Mouse (Mus musculus) kidney, postnatal 36 days (tissue): ENCODE data around the gene Plekhb1.

Experiments
- DNase-seq, 2 experiments: peaks; one replicate each; pipeline ENCODE4 v3.0.0; 2021 to 2022; ENCODE audit warnings: mixed read lengths in 2 of 2

The Plekhb1 gene

DNA sequence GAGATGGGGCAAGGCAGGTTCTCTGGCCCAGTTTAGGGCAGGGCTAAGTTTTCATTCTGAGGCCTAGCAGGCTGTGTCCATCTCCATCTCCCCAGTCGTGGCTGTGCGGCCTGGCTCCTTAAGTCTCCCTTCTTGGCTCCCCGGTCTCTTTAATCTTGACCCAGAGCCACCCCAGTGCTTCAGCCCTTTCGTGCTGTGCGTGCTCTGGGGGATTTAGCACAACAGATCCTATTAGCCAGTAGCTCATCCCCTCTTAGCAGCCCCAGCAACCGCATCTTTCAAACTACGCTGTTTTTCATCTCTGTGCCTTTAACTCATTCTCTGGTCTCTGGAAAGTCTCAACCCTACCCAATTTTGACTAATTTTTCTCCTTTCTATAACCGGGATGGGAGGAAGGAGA lies at the start of gene Plekhb1:
Plekhb1 (minus strand) TSS at position 184 of the 400 bp plus-strand sequence.
- no peak for DNase-seq

DNA sequence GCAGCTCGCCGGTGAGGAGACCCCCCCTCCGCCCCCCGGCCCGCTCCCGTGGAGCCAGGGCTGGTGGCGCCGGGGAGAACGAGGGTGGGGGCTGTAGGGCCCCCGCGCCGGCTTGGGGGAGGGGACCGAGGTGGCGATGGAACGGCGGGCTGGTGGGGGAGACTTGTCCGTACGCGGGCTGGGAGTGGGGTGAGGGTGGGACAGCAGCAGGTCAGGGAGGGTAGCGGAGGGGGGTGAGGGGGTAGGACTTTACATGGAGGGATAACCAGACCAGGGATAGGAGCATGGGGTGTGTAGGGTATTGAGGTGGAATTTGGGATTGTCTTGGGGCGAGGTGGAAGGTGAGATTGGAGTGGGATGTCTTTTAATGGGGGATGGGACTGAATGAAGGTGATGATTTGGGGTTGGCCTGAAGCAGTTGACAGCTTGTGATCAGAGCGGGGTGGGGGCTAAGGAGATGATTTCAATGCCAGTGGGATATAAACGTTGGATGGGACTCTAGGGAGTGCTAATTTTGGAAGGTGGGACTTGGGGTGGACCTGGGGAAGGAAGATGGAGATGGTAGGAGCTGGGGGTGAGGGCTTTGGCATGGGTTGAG lies 44.8 kb upstream of the Plekhb1 start:
- DNase-seq: peak in 1 of 2 experiments; percentile 3

DNA sequence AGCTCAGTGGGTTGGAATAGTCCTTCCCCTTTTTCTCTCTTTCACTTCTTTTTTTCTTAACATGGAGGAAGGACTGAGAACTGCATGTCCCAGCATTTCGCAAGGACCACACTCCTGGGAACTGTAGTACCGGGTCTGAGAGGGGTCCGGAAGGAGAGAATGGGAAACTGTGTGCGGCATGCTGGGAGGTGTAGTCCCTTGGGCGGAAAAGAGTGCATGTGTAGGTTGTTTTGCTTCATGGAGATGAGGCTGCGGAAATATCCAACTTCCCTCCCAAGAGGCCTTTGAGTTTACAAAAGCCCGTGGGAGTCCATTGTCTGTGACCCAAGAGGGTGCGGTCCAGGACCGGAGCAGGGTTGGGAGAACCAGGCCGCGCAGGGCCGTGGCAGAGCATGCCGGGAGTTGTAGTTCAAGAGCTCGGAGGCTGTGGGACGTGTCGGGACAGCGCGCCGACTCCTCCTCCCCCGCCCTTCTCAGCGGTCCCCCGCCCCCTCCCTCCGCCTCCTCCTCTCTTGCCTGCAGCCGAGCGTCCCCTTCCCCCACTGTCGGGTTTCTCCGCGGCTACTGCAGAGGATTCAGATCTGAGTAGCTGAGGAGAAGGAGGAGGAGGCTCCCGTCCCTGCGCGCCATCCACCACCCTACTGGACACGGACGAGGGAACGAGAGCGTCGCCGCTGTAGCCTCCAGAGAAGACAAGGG lies 44.1 kb upstream of the Plekhb1 start, which contains the start of gene Fam168a:
Fam168a (plus strand) TSS at position 493 of the 699 bp plus-strand sequence.
- DNase-seq: peak; percentile 98

DNA sequence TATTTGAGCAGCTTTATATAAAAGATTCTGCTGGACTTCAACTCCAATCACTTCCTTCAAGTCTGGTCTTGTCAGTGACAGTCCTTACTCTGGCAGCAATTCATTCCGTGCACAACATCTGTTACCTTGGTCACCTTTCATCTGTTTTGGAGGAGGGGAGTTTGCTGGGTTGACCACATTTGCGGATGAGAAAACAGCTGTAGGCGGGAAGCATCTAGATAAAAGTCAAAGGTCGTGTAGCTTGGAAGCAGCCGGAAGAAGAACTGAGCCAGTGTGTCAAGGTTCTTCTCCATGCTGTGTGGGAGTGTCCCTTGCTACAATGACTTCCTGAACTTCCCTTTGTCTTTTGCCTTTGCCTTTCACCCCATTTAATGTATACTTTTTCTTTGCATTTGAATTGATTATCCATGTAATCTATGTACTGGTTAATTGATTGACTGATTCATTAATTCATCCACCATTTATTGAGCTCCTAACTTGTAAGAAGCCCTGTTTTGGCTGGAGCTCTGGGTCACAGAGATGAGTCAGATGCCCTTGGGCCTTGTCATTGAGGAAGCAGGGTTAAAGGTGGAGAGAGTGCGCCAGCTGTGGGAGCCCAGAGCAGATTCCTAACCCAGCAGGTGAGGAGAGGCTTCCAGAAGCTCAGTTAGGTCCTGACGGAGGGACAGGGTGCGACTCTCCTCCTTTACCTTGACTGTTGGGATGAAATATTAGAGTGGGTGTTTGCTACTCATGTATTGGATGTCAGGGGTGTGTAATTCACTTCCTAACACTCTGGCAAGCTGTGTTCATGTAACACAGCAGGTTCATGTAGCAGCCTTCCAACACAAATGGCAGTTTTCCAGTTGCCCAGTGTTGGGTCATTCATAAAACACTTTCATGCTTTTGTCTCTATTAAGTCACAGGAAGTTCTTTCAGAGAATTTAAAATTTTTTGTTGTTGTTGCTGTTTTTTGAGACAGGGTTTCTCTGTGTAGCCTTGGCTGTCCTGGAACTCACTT lies 37.9 kb upstream of the Plekhb1 start:
- peak in 1 of 2 experiments; percentile 8 for DNase-seq

DNA sequence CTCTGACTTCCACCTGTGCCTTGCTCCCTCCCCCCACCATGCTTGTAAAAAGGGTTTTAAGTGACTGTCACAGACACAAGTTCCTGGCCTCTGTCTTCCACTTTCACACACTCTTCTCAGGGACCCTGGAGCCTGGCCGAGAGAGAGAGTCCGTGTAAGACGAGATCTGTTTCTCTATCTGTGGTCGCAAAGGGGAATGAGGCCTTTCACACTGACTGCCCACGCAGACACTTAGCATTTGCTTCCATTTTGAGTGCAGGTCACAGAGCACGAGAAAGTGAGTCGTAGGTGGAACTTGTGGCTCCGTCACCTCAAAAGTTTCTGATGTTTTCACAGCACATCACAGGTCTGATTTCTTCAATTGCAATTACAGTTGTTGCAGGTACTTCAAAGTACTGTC lies 31.0 kb upstream of the Plekhb1 start:
- DNase-seq: no peak

DNA sequence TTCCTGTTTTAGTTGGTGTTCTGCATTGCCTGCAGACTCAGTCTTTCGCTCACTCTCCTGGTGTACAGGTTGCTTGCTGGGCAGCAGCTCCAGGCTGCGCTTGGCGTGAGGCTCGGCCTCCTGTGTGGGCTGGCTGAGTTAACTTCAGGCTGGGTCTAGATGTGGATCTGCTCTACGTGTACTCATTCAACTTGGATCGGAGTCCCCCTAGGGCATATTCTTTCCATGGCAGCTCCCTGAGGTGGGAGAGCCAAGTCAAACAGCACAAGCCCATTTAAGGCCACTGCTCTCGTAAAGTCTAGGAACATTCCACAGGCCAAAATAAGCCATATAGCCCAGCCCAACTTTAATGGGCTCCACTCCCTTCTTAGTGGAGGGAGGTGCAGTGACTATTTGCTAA lies 26.3 kb upstream of the Plekhb1 start:
- DNase-seq: no peak

DNA sequence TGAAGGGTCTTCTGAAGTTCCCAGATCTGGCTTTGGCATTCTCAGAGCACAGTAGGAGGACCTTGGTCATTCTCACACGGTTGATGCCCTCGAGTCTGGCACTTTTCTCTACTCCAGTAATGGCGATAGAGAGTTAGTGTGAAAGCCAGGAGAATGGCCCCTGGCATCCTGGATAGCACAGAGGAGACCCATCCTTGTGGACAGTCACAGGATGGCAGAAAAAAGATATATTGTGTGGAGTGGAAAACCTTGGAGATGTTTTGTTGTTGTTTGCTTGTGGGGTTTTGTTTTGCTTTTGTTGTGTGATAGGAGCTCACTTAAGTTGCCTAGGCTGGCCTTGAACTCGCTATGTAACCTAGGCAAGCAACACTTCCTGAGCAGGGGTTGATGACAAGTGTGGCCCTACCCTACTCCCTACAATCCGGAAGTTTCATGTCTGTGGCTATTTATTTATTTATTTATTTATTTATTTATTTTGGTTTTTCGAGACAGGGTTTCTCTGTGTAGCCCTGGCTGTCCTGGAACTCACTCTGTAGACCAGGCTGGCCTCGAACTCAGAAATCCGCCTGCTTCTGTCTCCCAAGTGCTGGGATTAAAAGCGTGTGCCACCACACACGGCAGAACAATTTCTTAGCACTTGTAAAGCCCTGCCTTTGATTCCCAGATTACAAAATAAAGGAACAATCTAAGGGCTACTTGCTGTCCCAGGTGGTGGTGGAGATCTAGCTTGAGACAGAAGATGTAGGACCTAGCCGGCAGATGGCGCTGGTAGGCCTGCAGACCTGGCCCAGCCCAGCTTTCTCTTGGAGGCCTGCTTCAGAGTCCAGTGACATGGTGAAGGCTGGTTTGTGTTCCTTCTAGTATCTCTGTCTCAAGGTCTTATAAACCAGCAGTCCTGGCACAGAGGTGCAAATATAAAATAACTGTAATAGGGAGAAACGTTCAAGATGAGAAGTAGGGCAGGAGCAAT lies 23.1 kb upstream of the Plekhb1 start:
- peak; percentile 70 to 92 for DNase-seq

DNA sequence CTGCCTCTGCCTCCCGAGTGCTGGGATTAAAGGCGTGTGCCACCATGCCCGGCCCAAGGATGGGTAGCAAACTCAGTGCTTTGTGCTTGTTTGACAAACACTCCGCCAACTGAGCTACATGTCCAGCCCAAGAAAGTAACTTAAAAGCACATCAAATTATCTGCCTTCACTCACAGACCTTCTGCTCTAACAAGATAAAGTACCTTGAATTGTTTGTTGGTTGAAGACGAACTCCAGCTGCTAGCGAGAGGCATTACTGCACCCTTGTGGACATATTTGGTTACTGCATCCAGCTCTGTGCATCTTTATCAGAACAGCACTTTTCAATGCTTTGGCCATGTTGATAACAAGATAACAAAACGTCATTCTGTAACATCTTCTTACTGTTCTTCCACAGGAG lies 22.3 kb upstream of the Plekhb1 start:
- DNase-seq: peak; percentile 59 to 80

DNA sequence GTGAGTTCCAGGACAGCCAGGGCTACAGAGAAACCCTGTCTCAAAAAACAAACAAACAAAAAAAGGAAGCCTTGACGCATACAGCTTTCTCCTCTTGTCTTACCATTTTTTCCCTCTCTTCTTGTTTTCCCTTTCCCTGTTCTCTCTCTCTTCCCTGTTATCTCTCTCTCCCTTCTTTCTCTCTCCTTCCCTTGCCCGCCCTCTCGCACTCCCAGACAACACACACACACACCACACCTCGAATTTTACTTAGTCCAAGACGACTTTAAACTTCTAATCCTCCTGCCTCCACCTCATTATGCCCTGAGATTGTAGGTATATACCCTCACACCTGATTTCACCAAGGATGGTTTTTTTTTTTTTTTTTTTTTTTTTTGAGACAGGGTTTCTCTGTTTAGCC lies 21.9 kb upstream of the Plekhb1 start:
- no peak for DNase-seq

DNA sequence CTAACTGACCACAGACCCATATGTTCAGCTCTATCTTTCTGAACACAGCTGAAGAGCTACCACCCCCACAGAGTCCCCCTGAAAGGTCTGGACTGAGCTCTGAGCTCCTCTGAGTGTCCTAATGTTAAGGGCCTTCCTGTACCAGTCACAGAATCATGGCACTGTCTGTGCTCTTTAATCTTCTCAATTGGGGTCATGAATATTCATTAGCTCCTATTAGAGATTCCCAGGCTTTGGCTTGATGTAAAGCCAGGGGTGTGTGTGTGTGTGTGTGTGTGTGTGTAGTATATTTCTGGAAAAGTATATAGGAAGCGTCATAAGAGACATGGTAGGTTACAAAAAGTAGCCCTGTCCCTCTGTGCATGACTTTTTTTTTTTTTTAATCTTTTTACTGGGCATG lies 21.0 kb upstream of the Plekhb1 start:
- no peak for DNase-seq

DNA sequence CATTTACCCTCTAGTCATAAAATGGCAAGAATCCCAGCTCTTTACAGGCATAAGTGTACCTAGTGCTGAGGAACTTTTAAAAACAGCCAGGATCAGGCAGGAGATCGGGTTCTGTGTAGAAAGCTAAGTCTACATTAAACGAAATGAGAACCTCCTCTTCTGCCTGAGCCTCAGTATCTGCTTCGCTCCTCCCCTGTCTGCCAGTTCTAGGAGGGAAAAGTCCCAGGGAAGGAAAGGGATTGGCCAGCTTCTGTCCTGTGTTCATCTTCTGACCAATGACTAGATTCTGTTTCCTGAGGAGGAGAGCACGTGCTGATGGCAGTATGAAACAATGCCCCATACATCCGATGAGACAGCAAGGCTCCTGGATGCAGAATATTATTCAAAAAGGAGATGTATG lies 18.9 kb upstream of the Plekhb1 start:
- DNase-seq: no peak

DNA sequence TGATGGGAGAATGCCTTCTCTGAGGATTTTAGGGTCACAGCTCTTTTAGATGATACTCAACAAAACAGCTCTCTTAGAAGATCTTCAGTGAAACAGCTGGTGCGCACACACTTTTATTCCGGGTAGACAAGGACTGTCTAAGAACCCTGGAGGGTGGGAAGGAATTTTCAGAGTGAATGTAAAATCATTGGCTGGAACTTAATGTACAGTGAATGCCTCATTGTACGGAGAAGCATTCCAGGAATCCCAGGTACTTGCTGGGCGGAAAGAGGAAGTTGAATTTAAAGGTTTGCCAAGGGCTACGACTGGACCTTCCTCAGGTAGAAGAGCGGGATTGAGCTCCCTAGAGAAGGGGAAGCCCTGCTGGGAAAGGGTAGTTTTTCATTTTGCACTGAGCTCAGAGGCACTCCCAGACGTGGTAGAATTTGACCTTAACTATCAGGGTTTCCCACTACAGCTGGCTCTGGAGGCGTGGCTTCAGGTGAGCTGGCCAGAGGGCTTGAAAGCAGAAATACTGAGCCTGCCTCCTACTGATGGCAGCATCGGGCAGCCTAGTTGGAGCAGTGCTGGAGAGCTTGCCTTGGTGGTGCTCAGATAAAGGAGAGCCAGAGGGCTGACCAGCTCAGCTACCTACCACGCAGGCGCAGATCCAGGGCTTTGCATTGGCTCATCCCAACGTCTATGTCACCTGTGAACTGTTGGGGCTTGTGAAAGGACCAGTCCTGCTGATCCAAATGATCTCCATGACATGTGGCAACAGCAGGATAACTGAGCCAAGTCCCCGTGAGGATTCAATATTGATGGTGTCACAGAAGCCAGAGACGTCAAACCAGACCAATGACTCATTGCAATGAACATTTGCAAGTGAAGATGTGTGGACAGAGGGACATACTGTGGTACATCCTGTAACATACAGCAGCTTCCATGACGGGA lies 17.0 kb upstream of the Plekhb1 start:
- DNase-seq: peak in 1 of 2 experiments; percentile 27

DNA sequence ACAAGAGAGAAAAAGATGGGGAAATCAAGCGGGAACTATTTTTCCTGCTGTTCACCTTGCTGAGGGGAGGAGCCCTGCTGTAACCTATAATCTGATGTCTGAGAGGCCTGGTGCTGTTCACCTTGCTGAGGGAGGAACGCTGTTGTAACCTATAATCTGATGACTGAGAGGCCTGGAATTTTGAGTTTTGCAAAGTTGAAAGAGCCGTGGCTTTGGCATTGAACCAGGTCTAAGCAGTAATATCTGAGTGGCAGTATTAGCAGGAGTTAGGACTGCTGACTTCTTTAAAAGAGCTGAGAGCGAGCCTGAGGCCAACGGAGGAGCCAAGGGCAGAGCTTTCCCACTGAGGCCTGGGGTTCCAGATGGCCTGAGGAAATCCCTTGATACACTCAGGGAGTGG lies 15.8 kb upstream of the Plekhb1 start:
- DNase-seq: no peak

DNA sequence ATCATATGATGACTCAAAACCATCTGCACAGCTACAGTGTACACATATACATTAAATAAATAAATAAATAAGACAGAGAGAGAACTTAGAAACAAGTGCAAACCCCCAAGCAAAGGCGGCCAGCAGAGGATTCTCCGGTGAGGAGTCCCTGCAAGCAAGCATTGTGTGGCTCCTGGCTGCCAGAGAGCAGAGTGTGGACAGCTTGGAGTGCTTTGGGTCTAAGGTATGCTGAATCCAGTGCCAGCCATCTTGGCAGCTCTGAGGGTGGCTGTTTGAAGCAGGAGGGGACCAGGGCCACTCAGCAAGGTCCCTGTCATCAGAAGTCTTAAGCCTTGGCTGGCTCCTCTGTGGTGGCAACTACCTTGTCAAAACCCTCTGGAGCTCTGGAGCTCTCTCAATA lies 12.7 kb upstream of the Plekhb1 start:
- DNase-seq: no peak

DNA sequence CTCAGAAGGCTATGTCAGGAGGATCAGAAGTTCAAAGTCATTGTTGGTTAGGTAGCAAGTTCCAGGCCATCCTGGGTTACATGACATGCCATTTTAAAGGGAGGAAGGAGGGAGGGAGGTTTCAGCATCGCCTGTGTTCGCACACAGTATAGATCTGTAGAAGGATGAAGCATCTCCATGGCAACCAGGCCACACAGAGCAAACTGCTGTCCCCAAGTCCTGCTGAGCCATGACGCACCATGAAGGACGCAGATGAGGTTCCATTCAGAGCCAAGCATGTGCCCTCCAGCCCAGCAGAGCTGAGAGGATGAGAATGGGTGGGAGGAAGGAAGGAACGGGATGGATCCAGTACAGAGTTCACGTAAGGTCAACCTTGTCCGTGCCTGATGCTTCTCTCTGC lies 11.2 kb upstream of the Plekhb1 start:
- no peak for DNase-seq

DNA sequence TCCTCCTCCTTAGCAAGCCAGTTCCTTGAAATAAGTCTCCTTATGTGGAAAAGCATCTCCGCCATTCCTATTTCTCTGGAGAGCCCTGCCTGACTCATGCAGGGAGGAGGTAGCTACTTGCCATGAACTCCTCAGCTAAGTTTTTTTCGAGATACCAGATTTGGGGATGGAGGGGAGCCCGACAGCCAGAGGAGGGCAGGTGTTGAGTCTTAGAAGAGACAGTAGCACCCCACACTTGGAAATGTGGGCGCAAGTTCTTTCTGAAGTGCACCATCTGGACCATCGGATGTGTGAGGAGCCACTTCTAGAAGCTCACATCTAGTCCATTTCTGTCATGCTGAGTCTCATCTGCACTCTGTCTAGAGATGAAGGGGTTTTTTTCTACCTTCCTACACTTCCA lies 8.4 kb upstream of the Plekhb1 start:
- no peak for DNase-seq

DNA sequence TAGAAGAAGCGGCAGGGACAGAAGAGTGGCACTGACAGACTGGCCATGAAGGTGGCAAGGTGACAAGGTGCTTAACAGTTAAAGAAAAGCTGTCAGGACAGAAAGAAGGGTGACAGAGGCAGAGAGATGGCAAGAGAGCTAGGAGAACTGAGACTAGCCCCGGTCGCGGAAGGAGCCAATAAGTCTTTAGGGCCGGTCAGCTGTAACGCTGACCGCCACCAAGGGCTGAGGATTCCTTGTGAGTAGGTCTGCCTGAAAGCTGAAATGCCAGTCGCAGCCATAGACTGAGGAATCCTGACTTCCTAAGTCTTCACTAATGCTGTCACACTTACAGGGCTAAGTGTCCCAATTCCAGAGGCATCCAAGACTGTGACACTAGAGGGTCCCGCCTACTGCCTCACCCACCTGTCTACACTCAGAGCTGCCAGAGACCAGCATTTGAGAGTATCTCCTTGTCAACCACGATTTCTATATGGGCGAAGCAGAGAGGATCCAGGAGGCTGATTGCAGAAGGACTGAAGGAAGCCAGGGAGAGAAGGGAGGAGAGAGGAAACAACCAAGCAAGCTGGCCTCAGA lies 1.6 kb upstream of the Plekhb1 start:
- no peak for DNase-seq

DNA sequence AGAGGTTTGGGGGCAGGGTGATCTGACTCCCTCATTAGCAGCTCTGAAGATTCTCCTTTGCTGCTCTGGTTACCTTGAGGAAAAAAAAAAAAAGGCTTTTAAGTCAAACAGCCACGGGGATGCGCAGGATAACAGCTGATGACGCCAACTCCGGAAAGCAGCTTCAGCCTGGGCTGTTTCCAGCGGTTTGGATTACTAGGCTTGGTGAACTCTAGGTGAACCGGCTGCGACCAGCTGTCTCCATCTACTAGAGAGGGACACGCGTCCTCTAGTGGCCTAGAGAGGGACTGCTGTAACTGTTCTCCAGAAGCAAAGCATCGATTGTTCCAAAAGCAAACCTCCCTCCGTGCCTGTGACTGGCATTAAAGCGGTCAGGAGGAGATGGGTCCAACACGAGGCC lies 976 bp upstream of the Plekhb1 start:
- peak; percentile 96 to 98 for DNase-seq

DNA sequence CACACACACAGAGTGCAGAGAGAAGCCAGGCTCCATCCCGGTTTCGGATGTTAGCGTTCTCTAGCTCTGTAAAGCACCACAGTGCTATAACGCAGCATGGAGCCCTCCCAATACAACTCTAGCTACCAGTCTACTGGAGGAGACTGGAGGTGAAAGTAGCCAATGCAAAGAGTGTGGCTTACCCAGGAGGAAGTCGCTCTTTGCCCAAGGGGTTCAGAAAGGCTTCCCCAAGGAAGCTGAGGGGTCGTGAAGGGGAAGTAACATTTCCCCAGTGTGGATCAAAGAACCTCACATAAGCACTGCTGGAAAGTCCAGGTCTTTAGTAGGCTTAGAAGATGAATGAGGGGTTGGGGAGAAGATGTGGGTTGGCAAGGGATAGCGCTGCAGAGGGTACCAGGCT lies 950 bp downstream of the Plekhb1 start:
- DNase-seq: no peak

DNA sequence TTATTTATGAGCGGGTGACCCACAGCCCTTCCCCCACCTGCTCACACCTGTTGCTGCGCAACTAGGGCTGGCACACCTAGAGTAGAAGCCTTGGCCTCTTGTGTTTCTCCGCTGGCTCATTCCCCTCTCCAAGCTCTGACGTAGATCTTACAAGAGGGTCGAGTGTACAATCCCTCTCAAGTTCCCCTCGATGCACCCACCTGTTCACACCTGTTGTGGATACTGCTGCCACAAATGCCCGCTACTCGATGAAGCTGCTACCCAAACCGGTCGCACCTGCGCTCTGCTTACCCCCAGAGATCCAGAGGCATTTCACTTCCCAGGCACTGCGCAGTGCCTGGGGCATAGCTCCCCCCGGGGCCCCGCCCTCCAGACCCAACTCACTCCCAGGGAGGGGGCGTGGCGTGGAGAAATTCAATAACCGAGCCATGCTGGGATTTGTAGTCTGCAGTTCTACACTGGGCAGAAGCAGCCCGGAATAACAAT lies 4.1 kb downstream of the Plekhb1 start:
- peak; percentile 62 to 80 for DNase-seq
